In genomic region chr8:124754101-124754791, GRCm38 (mm10) we compare ENCODE assay signal across 9 mouse cellular contexts. TPM values are rescaled to one million over a fixed set of nuclear protein-coding genes. Genes with fewer than 3 reads are reported as not detected.
DNase-seq lines count a peak whose midpoint lies in the region; ATAC-seq lines count a peak whose summit lies in the region.
"Had no signal": no experiment of that assay in that cellular context is flagged by ENCODE, and none has a peak within 500 bp of the region (broad histone marks: within the 10 kb centered on the region; RNA-seq: fewer than 3 reads in every experiment).

No protein-coding gene starts in this region.

- DNase-seq in frontal cortex, postnatal 36 days (ENCODE audit: low spot score in 2 of 2), result no peak
- peak; percentile 68 to 79 for DNase-seq in right cerebral cortex, postnatal 10 days (ENCODE audit: low spot score in 2 of 2)
- no peak for DNase-seq in right cerebral cortex, postnatal 14 days
- peak; percentile 18 to 23 for DNase-seq in layer of hippocampus, postnatal 36 days
- DNase-seq in telencephalon, adult 2 months (ENCODE audit: low read depth, low spot score), result peak; percentile 17
- no peak for DNase-seq in cerebellum, adult 18-20 months
- no peak for DNase-seq in urinary bladder, postnatal 14 days (ENCODE audit: low spot score)
- DNase-seq: adrenal gland, adult 8-10 months had no signal

- ATAC-seq in frontal cortex, adult (ENCODE audit: low TSS enrichment), result peak; percentile 27; the same call in 1 of the 2 replicates

RNA-seq across cellular contexts. Expression of gene Fam89a, which starts 2.6 kb away (rescaled TPM):
- total RNA-seq in layer of hippocampus, postnatal 36 days (2021), result under 1 TPM; 0.48 to 0.95 TPM

RNA-seq across cellular contexts. Expression of gene Arv1, which starts 32.3 kb away (rescaled TPM):
- total RNA-seq in layer of hippocampus, postnatal 36 days (2021), result 10 to 100 TPM; 13.7 to 13.8 TPM

RNA-seq across cellular contexts. Expression of gene Ttc13, which starts 32.5 kb away (rescaled TPM):
- 10 to 100 TPM; 45.4 to 53.5 TPM for total RNA-seq in layer of hippocampus, postnatal 36 days (2021)

RNA-seq across cellular contexts. Expression of gene Trim67, which starts 38.6 kb away (rescaled TPM):
- 1 to 10 TPM; 3.1 to 3.9 TPM for total RNA-seq in layer of hippocampus, postnatal 36 days (2021)

Comparison
In these comparisons a context has a peak if more than half of its experiments do, and no peak if none do; other contexts are left out.
1. DNase-seq: peak in right cerebral cortex, postnatal 10 days (2 of 2), layer of hippocampus, postnatal 36 days (2 of 2) and telencephalon, adult 2 months (single experiment); none in frontal cortex, postnatal 36 days (0 of 2), right cerebral cortex, postnatal 14 days (single experiment), cerebellum, adult 18-20 months (0 of 2) and urinary bladder, postnatal 14 days (single experiment).